Mouse (Mus musculus): Measurements from ENCODE around the gene Doc2g. TPM values are rescaled to one million over a fixed set of nuclear protein-coding genes. Genes with fewer than 3 reads are reported as not detected.

Doc2g gene
- polyA plus RNA-seq, 1 experiment from 2014 or later = 5.4 TPM

DNA sequence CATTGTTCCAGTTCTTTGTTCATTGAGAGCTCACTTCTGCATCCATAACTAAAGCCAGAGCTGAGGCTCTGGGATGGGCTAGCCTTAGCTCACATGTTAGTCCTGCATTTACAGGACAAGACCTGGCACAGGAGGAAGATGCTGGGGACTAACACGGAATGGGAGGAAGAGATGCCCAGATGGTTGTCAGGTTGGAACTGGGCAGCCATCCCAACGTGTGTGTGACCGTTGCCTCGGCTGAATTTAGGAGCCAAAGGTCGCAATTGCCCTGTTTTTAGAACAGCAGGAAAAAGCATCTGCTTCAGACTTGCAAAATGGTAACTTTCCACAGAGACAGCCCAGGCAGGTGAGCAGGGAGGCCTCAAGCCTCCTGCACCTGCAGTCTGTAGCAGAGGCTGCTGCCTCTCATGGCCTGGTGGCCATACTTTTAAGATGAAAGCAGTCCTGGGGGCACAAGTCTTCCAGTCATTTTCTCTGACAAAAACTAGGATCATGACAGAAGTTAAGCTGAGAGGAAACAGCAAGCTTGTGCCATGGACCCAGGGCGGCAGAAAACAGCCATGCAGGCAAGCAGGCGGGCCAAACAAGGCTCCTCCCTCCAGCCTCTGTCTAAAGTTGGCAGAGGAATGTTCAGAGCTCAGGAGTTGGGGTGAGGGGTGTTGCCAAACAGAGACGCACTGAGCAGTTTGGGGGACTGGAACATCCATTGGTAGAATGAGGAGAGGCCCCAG is 52.3 kb downstream of the Doc2g start:
- H3K9ac ChIP-seq = no peak overlapping the region
- 55% methylated on average over 8 of the region's 8 CpGs for WGBS
- peaks cover 16% of the 10 kb centered on the region for H3K4me1 ChIP-seq
- H3K27me3 ChIP-seq = no peaks in the 10 kb centered on the region
- no peak overlapping the region for H3K27ac ChIP-seq (replicated peaks)
- ATAC-seq (ENCODE audit: insufficient number of reproducible peaks, low FRiP score, low TSS enrichment, low read depth) = no peak
- no peaks in the 10 kb centered on the region for H3K36me3 ChIP-seq
- H3K9me3 ChIP-seq (replicated peaks) = no peaks in the 10 kb centered on the region
- no peak overlapping the region for H3K4me2 ChIP-seq (replicated peaks)
- no peak overlapping the region for H3K4me3 ChIP-seq (replicated peaks)

DNA sequence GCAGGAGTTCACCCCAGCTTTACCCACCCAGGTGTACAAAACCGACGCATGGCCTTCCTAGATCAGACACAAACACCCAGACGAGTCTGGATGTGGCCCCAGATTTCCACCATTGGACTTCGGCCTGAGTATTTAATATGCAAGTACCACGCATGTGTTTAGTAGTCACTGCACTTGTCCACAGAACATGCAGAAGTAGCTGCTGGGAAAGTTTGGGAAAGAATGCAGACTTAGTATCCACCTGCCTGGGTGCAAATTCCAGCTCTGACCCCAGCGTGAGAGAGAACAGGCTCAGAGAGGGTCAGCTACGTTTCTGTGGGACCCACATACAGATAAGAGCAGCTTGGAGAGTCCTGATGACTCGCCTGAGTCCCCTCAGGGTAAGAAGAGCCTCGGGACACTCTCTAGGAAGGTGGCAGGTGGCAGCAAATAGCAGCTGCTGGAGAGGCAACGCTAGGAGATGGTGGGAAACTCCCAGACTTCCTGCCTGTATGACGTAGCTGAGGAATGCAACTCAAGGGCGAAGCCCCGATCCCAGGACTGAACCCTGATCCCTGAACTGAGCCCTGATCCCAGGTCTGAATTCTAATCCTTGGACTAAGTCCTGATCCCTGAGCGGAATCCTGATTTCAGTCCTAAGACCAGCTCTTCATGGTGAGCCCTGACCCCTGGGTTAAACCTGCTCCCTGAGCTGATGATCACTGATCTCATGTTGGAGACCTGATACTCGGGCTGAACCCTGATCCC is 53.0 kb downstream of the Doc2g start:
- peaks cover 16% of the 10 kb centered on the region for H3K4me1 ChIP-seq
- no peak overlapping the region for H3K27ac ChIP-seq (replicated peaks)
- H3K36me3 ChIP-seq = no peaks in the 10 kb centered on the region
- no peak overlapping the region for H3K9ac ChIP-seq
- no peaks in the 10 kb centered on the region for H3K27me3 ChIP-seq
- no peak overlapping the region for H3K4me3 ChIP-seq (replicated peaks)
- no peak overlapping the region for H3K4me2 ChIP-seq (replicated peaks)
- no peak for ATAC-seq (ENCODE audit: insufficient number of reproducible peaks, low FRiP score, low TSS enrichment, low read depth)
- 44% methylated on average over 15 of the region's 15 CpGs for WGBS
- no peaks in the 10 kb centered on the region for H3K9me3 ChIP-seq (replicated peaks)

Other genes starting within 250 kb of the Doc2g start
- 24.7 and 29.3 TPM in 2 replicates for gene Kmt5b, start 235.9 kb upstream of the Doc2g start, polyA plus RNA-seq (2015; fragmentation: Nextera tagmentation; extraction: Ambion mirVana)
- 38.2 and 44.3 TPM in 2 replicates for gene Chka, start 151.5 kb upstream of the Doc2g start, polyA plus RNA-seq (2015; fragmentation: Nextera tagmentation; extraction: Ambion mirVana)
- gene Tcirg1, start 96.2 kb upstream of the Doc2g start, polyA plus RNA-seq (2015; fragmentation: Nextera tagmentation; extraction: Ambion mirVana) = 57.5 and 64.3 TPM in 2 replicates
- 255 and 269 TPM in 2 replicates for gene Ndufs8, start 90.5 kb upstream of the Doc2g start, polyA plus RNA-seq (2015; fragmentation: Nextera tagmentation; extraction: Ambion mirVana)
- gene Aldh3b1, start 73.5 kb upstream of the Doc2g start, polyA plus RNA-seq (2015; fragmentation: Nextera tagmentation; extraction: Ambion mirVana) = 4.8 and 4.9 TPM in 2 replicates
- gene Unc93b1, start 68.1 kb upstream of the Doc2g start, polyA plus RNA-seq (2015; fragmentation: Nextera tagmentation; extraction: Ambion mirVana) = 27.7 and 30.0 TPM in 2 replicates
- 2.8 and 3.2 TPM in 2 replicates for gene Aldh3b3, start 44.7 kb upstream of the Doc2g start, polyA plus RNA-seq (2015; fragmentation: Nextera tagmentation; extraction: Ambion mirVana)
- gene Aldh3b2, start 31.0 kb upstream of the Doc2g start, polyA plus RNA-seq (2015; fragmentation: Nextera tagmentation; extraction: Ambion mirVana) = 22.8 and 25.3 TPM in 2 replicates
- gene Acy3, start 16.7 kb upstream of the Doc2g start, polyA plus RNA-seq (2015; fragmentation: Nextera tagmentation; extraction: Ambion mirVana) = 5.5 and 6.0 TPM in 2 replicates
- not detected in 2 replicates for gene Tbx10, start 10.6 kb upstream of the Doc2g start, polyA plus RNA-seq (2015; fragmentation: Nextera tagmentation; extraction: Ambion mirVana)
- 31.0 and 35.8 TPM in 2 replicates for gene Nudt8, start 2.7 kb upstream of the Doc2g start, polyA plus RNA-seq (2015; fragmentation: Nextera tagmentation; extraction: Ambion mirVana)
- gene Gm49405, start 2.7 kb upstream of the Doc2g start, polyA plus RNA-seq (2015; fragmentation: Nextera tagmentation; extraction: Ambion mirVana) = 3.9 and 4.7 TPM in 2 replicates
- 190 and 202 TPM in 2 replicates for gene Ndufv1, start 9.5 kb downstream of the Doc2g start, polyA plus RNA-seq (2015; fragmentation: Nextera tagmentation; extraction: Ambion mirVana)
- 511 and 558 TPM in 2 replicates for gene Gstp1, start 34.7 kb downstream of the Doc2g start, polyA plus RNA-seq (2015; fragmentation: Nextera tagmentation; extraction: Ambion mirVana)
- 3.4 and 3.7 TPM in 2 replicates for gene Gstp2, start 42.7 kb downstream of the Doc2g start, polyA plus RNA-seq (2015; fragmentation: Nextera tagmentation; extraction: Ambion mirVana)
- 0.41 and 0.77 TPM in 2 replicates for gene Gstp3, start 56.3 kb downstream of the Doc2g start, polyA plus RNA-seq (2015; fragmentation: Nextera tagmentation; extraction: Ambion mirVana)
- gene Cabp2, start 78.3 kb downstream of the Doc2g start, polyA plus RNA-seq (2015; fragmentation: Nextera tagmentation; extraction: Ambion mirVana) = not detected in 2 replicates
- gene Cdk2ap2, start 93.9 kb downstream of the Doc2g start, polyA plus RNA-seq (2015; fragmentation: Nextera tagmentation; extraction: Ambion mirVana) = 84.6 and 92.8 TPM in 2 replicates
- 9.7 and 10.8 TPM in 2 replicates for gene Pitpnm1, start 96.7 kb downstream of the Doc2g start, polyA plus RNA-seq (2015; fragmentation: Nextera tagmentation; extraction: Ambion mirVana)
- gene Aip, start 122.5 kb downstream of the Doc2g start, polyA plus RNA-seq (2015; fragmentation: Nextera tagmentation; extraction: Ambion mirVana) = 98.5 and 100 TPM in 2 replicates
- not detected in 2 replicates for gene Gpr152, start 136.5 kb downstream of the Doc2g start, polyA plus RNA-seq (2015; fragmentation: Nextera tagmentation; extraction: Ambion mirVana)
- gene Cabp4, start 140.7 kb downstream of the Doc2g start, polyA plus RNA-seq (2015; fragmentation: Nextera tagmentation; extraction: Ambion mirVana) = 0.31 and 0.37 TPM in 2 replicates
- gene Coro1b, start 145.3 kb downstream of the Doc2g start, polyA plus RNA-seq (2015; fragmentation: Nextera tagmentation; extraction: Ambion mirVana) = 159 and 178 TPM in 2 replicates
- 4.8 and 6.2 TPM in 2 replicates for gene Ptprcap, start 150.3 kb downstream of the Doc2g start, polyA plus RNA-seq (2015; fragmentation: Nextera tagmentation; extraction: Ambion mirVana)
- 66.2 and 70.4 TPM in 2 replicates for gene Rps6kb2, start 160.0 kb downstream of the Doc2g start, polyA plus RNA-seq (2015; fragmentation: Nextera tagmentation; extraction: Ambion mirVana)
- 3.4 and 5.4 TPM in 2 replicates for gene Carns1, start 172.2 kb downstream of the Doc2g start, polyA plus RNA-seq (2015; fragmentation: Nextera tagmentation; extraction: Ambion mirVana)
- gene Tbc1d10c, start 188.0 kb downstream of the Doc2g start, polyA plus RNA-seq (2015; fragmentation: Nextera tagmentation; extraction: Ambion mirVana) = 3.6 and 5.1 TPM in 2 replicates
- gene Ppp1ca, start 188.8 kb downstream of the Doc2g start, polyA plus RNA-seq (2015; fragmentation: Nextera tagmentation; extraction: Ambion mirVana) = 745 and 794 TPM in 2 replicates
- 33.6 and 35.0 TPM in 2 replicates for gene Rad9a, start 198.3 kb downstream of the Doc2g start, polyA plus RNA-seq (2015; fragmentation: Nextera tagmentation; extraction: Ambion mirVana)
- 10.1 and 10.2 TPM in 2 replicates for gene Clcf1, start 210.9 kb downstream of the Doc2g start, polyA plus RNA-seq (2015; fragmentation: Nextera tagmentation; extraction: Ambion mirVana)
- not detected in 2 replicates for gene AC109138.7, start 211.0 kb downstream of the Doc2g start, polyA plus RNA-seq (2015; fragmentation: Nextera tagmentation; extraction: Ambion mirVana)
- 33.5 and 34.0 TPM in 2 replicates for gene Pold4, start 228.6 kb downstream of the Doc2g start, polyA plus RNA-seq (2015; fragmentation: Nextera tagmentation; extraction: Ambion mirVana)